Mouse (Mus musculus) spleen, postnatal 4 days (tissue): ENCODE measurements around the gene Inpp5d.
"Not testable (repeated sequence)": the region's sequence is repeated elsewhere in the genome, so short reads cannot be mapped to it uniquely, and the experiment has no call there.

Source experiments
- DNase-seq, 2 experiments: peaks; one replicate each; pipeline ENCODE4 v3.0.0; 2022; ENCODE audit warnings: low spot score in 2 of 2

Inpp5d gene

DNA sequence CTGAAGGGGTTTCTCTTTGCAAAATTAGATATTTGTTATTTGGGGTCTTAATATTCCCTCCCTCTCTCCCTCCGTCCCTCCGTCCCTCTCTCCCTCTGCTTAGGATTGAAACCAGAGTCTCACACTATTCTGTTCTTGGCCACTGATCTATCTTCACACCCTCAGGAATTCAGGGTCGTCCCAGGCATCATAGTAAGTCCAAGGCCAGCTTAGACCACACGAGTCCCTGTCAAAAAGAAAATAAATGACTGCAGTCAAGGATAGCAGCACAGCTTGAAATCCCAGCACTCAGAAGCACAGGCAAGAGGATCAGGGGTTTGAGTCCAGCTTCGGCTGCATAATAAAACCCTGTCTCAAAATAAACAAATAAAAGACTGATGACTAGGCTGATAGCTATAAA is 35.0 kb downstream of the Inpp5d start:
- DNase-seq, result no peak

DNA sequence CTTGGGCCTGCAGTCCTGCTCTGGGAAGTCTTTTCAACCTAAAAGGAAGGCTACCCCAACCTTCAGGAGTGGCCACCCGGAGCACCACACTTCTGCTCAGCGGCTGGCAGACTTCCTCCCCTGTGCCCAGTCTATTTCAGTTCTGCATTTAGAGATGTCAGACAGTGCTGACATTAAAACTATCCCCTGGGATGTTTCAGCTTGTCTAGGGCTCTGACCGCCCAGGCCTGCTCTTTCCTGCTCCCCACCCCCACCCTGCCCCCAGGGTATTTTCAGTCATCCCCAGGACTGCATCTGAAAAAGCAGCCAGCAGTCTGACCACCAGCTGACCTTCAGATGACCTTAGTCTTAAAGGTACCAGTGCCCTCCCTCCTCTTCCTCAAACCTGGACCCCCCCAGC is 38.0 kb downstream of the Inpp5d start:
- peak in 1 of 2 experiments; percentile 36 for DNase-seq

DNA sequence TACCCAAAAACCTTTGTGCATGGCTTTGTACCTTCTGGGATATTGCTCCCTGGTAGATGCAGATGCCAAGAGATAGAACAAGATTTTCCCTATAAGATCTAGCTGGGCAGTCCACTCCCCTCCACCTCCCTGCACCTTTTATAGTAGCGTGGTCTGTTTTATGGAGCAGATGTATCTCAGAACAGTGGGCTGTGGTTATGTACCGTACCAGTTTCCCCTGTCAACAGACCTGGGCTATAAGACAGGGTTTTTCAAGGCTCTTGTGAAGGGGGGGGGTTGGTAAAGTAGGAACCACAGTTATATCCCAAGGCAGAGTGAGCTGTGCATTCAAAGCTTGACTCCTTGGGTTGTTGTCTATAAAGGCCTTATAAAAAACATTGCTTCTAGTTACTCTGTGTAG is 38.4 kb downstream of the Inpp5d start:
- DNase-seq, result no peak

DNA sequence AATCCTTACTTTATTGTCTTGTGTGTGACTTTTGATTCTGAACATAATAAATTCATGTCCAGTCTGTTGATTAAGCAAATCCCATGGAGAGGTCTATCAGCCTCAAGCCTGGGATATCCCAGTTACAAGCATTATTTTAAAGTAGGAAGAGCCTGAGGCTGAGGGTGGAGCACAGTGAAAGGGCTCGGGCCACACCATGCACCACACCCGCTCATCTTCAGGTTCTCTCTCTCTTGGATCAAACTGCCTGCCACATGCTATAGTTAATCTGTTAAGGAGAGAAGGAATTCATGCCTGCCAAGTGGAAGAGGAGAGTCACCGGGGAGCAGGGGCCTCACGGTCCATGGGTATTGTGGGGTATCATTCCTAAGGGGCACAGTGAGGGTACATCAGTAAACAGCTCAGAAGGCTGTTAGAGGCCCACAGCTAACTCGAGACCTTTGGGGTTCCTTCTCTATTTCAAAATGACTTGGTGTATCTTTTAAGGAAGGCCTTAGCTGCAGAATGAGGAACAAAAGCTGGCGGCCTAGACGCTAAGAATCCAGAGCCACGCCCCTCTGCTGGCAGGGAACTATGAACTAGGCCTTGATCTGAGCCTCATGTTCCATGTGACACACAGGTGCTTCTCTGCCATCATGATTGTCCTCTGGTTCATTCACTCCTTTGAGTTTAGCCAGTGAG is 39.0 kb downstream of the Inpp5d start:
- DNase-seq, result peak; percentile 68 to 79

DNA sequence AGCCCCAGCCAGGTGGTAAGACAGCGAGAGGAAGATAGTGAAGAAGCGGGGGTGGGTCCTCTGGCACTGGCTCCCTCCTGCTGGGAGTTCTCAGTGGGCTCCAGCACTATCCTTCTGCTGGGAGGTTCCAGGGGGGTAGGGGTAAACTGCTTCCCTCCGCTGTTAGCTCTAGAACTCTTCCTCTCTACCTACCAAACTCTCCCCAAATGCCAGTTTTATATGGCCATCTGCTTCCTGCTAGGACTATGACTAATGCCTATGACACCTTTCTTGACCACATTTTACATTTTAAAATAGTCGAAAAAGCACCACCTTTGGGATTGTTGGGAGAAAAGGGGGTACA is 39.5 kb downstream of the Inpp5d start:
- no peak for DNase-seq

DNA sequence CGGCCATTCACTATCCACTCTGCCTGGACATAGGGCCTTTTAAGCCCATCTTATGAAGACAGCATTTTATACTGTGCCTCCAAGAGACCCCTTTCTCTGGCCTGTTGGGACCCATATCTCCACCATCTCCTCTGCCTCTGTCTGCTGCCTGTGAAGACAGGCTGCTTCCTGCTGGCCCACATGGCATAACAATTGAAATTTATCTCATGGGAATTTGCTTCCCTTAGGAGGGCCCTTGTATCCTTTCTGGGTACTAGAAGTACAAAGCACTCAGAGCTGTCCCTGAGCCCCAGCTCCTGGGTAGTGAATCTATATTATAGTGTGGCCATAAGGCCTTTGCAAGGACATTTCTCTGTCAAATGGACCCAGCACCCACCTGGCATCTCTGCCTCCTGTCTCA is 40.6 kb downstream of the Inpp5d start:
- no peak for DNase-seq

DNA sequence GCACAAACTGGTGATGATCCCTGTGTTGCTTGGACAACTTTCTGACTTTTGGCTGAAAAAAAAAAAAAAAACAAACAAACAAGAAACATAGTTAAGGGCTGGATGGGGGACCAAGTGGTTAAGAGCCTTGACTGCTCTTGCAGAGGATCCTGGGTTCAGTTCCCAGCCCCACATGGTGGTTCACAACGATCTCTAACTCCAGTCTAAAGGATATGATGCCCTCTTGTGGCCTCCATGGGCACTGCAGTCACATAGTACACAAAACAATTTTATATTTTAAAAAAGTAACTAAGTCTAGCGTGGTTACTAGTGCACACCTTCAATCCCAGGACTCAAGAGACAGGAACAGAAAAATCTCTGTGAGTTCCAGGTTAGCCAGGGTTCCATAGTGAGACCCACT is 43.9 kb downstream of the Inpp5d start:
- DNase-seq, result no peak

DNA sequence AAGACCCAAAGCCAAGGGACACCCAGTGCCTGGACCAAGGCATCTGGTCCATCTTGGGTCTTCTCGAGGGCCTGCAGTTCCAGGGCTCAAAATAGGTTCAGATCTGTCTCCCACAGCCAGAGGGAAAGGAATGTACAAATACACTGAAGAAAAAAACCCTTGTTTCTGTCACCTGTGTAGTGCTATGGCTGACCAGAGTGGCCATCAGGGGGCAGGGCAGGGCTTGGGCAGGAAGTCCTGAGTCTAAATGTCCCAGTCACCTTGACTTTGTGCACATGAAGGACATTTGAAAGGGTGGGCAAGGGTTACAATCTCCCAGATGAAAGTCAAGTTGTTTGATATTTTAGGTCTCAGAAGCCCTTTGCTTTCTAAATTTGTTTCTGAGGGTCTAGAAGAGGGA is 46.9 kb downstream of the Inpp5d start:
- DNase-seq, result no peak

DNA sequence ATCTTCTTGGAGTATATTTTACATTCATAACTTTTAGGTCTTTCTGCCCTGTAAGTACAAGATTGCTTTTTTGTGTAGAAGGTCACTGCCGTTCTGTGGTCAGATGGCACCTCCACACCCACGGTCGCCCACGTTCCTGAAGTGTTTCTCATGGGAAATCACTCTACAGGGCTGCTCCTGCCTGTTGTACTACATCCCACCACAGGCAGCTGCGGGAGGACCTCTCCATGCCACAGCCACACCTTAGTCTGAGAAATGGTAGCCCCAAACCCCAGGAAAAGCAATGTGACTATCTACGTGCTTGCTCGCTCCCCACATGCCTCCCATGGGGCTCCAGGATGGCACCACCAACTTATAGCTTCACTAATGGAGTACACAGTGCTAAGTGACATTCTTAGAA is 48.2 kb downstream of the Inpp5d start:
- DNase-seq, result no peak

DNA sequence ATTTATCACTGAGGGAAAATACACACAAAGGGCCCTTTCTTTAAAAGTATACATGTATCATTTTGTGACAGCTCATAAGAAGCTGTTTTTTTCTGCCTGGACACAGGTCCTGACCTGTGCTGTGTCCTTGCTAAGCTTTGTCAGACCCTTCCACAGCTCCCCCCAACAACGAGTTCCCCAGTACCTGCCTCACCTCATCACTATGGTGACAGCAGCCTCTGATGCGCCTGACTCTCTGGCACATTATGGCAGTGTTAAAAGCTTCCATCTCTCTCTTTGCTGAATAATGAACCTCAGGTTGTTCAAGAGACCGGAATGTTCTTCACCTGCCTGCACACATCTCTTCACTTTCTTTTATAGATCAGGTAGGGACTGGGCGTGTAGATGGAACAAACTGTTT is 51.4 kb downstream of the Inpp5d start:
- DNase-seq, result no peak

DNA sequence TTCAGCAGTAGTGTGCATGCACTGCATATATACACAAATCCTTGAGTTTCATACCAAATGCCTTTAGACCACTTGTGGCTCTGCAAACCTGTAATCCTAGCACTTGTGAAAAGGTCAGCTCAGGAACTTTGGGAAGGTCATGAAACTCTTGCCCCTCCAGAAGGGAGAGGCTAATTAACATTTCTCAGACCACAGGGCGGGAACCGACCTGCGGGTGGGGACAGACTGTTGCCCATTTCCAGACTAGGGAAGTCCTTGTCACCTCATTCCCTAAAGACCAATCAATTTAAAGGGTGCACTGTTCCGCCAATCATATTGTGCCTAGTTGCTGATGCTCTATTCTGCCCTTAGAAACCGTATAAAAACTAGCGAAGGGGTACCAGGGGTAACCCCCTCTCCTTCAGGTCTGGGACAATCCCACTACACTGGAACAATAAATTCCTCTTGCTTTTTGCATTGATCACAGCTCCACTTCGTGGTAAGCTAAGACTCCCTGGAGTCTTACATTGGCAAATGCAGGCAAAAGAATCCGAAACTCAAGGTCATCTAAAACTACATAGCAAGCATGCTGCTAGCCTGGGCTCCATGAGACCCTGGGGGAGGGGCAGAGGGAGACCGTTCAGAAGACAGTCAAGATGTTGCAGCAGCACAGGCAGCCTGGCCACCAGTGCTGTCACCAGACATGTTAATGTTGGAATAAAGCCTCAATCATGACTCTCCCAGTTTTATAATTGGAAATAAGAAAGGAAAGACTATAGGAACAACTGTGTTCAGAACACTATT is 53.9 kb downstream of the Inpp5d start:
- no peak for DNase-seq

DNA sequence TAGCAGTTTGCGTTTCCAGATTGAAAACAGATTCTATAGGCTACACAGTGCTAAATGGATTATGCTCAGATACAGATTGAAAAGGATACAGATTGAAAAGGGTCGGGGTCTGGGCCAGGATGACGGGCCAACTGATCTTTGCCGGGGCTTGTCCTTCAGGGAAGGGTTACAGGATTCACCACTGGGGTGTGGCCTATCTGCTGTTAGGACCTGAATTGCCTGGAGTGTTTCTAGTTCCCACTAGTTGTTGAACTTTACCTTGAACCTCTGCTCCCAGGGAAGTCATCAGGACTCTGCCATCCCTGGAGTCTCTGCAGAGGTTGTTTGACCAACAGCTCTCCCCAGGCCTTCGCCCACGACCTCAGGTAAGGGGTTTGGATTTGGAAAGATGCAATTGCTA is 55.9 kb downstream of the Inpp5d start:
- no peak for DNase-seq

DNA sequence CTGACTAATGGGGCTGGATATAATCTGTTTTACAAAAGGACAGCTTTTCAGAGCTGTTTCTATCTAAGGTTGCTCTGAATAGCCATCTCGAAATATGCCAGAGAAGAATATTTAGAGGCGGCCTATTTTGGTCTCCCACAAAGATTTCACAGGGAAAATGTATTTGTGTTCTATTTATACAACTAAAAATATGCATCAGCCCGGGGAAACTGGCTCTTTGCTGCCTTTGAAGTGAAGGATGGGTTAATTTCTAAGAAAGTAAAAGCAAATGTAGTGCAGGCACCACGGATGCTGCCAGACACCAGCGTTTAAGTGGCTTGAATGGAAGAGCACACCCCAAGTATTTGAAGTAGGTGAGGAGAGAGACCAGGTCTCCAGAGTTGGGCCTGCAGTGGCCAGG is 59.0 kb downstream of the Inpp5d start:
- no peak for DNase-seq

DNA sequence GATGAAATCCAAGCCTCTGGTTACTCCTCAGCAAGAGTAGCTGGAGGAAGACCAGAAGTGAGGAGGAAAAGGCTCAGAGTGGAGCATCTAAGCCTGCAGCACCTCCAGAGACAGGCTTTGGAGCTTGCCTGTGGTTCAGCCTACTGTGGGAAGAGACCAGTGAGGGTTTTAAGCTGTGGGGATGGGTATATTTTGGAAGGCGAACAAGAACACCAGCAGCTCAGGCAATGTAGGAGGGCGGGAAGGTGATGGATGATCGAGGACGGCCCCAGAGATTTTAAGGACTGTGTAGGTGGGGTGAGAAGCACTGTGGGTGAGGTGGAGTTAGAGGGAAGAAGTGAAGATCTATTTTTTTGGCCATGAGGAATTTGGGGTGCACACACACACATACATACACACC is 60.8 kb downstream of the Inpp5d start:
- DNase-seq, result no peak

DNA sequence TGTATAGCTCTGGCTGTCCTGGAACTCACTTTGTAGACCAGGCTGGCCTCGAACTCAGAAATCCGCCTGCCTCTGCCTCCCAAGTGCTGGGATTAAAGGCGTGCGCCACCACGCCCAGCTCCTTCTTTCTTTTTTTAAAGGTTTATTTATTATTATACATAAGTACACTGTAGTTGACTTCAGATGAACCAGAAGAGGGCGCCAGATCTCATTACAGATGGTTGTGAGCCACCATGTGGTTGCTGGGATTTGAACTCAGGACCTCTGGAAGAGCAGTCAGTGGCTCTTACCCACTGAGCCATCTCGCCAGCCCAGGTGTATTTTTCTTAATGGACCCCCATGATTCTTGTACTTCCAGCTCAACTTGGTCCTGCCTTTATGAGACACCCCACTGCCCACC is 62.4 kb downstream of the Inpp5d start:
- DNase-seq, result not testable (repeated sequence)

DNA sequence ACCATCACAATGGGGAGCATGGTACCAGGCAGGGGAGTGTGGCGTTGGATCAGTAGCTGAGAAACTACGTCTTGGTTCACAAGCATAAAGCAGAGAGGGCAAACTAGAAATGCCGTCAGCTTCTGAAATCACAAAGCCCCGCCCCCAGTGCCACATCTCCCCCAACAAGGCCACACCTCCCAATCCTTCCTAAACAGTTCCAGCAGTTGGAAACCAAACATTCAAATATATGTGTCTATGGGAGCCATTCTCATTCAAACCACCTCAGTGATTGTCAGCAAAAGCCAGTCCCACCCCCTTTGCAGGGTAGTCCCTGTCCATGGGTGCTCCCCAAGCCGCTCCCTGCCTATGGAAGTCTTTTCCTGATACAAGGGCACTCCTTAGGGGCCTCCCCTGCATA is 64.0 kb downstream of the Inpp5d start:
- DNase-seq, result no peak

DNA sequence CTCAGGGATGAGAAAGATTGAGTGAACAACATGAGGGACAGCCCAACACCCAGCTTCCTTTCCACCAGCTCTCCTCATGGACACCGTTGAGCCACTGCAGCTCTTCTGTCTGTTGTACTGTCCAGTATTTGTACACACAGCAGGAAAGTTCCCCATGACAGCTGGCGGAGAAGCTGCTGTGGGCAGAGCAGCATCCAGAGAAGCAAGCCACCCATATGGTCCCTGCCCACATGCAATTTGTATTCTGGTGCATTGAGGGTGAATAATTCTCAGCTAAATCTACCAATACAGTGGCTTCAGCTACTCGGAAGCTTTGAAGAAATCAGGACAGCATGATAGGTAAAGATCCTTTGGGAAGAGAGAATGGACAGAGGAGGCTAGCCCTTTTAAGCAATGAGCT is 64.7 kb downstream of the Inpp5d start:
- no peak for DNase-seq

DNA sequence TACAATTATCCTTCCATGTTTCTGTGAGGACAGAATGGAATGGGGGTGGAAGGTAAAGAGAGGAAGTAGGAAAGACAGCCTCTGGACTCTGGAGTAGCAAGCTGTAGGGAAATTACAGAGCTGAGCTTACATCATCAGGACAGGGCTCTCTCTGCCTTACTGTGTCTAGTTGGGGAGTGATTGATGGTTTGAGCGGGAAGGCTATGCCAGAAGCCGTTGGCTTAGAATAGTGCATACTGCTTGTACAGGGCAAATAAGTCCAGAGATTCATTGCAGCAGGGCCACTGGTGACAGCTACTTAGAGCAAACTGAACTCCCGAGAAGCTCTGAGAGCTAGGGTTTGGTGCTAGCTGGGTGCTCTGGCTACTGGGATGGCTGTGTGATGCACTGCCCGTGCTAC is 66.2 kb downstream of the Inpp5d start:
- DNase-seq, result no peak

DNA sequence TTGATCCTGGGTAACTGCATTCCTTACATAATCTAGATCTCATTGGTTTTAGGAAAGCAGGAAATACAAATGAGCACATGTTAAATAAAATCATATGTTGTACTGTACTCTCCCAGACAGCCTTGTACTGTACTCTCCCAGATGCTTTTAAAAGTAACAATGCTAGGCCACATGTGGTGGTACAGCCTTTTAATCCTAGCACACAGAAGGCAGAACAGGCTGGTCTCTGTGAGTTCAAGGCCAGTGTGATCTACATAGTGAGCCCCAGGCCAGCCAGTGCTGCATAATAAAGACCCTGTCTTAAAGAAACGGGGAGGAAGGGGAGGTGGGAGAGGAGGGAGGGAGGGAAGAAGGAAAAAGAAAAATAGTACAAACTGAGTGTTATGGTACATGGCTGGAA is 66.9 kb downstream of the Inpp5d start:
- no peak for DNase-seq

DNA sequence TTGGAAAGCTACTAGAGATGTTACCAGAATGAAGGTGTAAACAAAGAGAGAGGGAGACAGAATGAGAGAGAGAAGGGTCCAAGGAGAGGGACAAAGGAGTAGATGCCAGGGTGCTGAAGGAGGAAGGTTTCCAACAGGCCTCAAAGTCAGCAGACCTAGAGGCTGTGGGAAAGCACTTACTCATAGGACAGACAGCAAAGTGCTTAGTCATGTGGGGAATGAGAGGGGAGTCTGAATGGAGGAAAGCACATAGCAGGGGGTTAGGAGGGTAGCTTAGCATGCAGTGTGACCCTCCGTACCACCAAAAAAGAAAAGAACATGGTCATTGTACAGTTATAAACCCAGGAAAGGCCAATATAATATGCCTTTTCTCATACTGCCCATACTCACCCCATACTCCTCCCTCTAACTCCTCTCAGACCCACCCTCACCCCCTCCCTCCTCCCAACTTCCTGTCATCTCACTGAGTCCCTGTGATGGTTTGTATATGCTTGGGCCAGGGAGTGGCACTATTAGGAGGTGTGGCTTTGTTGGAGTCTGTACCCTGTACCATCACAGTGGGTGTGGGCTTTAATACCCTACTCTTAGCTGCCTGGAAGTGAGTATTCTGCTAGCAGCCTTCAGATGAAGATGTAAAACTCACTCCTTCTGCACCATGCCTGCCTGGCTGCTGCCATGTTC is 69.7 kb downstream of the Inpp5d start:
- DNase-seq, result no peak

DNA sequence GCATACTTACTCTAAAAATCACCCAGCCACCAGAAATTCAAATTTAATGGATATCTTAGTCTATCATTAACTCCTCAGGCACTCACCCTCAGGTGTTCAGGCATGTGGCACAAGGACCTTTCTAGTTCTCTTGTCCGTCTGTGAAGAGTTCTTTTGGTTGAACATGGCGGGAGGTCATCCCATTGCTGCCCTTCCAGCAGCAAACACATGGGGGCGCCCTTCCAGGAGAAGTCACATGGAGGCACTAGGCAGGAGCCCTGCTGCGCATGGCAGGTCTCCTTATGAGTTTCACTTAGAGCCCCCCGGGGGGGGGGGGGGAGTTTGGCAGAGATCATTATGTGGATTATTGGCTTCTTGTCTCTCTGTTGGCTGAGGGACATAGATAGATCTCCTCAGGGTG is 76.2 kb downstream of the Inpp5d start:
- DNase-seq, result peak; percentile 59 to 86

DNA sequence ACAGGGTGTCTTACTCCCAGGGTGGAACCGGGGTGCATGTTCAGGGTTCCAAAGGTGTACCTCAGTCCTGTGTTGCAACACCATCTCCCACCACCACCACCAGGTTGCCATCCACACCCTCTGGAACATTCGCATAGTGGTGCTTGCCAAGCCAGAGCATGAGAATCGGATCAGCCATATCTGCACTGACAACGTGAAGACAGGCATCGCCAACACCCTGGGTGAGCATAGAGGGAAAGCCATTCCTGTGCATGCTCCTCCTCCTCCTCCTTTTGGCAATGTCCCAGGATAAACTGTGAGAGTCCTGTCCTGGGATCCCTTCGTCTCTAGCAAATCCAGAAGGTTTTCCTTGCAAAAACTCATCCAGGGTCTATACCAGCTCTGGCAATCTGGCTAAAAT is 77.9 kb downstream of the Inpp5d start:
- DNase-seq, result no peak

DNA sequence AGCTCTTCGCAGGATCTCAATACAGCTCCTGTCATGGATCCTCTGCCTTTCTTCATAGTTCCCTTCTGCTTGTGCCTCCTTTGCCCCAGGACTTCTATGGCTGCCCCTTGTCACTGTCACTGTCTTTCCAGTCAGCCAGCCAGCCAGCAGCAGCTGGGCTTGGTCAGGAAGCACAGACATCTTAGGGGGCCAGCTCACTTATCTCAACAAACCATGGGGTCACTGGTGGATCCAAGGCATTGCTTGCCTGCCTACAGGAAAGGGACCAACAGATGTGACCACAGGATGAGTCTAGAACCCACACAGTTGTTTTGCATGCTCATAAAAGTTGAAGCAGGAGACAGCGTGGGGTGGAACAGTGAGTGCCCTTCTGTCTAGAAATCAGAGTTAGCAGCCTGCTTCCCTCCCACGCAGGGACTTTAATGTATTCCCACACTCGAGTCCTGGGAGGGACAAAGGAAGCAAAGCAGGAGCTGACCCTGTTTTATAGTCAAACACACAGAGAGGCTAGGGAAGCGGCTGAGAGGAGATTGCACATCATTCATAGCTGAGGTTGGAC is 79.9 kb downstream of the Inpp5d start:
- no peak for DNase-seq
